Mouse (Mus musculus): ENCODE results near the gene Ctsg. TPM values are rescaled to one million over a fixed set of nuclear protein-coding genes. Genes with fewer than 3 reads are reported as not detected.

Gene Ctsg
- polyA plus RNA-seq (2012; ENCODE audit: low replicate concordance) = 1.4 and 2.0 TPM in 2 replicates

GRCm38 (mm10) chr14:56102386-56102785 lies at the start of gene Ctsg:
Ctsg (minus strand) TSS chr14:56102574.

DNA sequence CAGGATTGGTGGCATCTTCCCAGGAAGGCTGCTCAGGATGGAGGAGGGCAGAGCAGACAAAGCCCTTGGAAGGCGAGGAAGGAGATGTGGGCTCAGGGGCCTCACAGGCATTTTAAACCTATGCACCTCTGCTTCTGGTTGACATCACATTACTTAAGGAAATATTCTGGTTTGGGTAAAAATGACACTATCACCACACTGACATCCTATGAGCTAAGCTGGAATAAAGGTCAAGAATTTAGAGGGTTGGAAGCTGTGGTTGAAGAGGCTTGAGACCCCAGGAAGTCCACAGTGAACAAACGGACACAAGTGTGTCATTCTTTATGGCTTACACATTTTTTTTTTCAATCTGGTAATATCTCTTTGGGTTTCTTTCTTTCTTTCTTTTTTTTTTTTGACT lies 30.1 kb upstream of the Ctsg start, which contains the start of gene Gzmd:
Gene Gzmd, minus strand, starts transcription at position 101 of the 400 bp plus-strand sequence.

GRCm38 (mm10) chr14:56120525-56120924 lies 18.2 kb upstream of the Ctsg start, which contains the start of gene Gzme:
Gzme (minus strand) TSS chr14:56120625.

GRCm38 (mm10) chr14:56085167-56085566 lies 17.2 kb downstream of the Ctsg start, which contains the start of gene Mcpt8:
Mcpt8 (minus strand) TSS chr14:56085273.

DNA sequence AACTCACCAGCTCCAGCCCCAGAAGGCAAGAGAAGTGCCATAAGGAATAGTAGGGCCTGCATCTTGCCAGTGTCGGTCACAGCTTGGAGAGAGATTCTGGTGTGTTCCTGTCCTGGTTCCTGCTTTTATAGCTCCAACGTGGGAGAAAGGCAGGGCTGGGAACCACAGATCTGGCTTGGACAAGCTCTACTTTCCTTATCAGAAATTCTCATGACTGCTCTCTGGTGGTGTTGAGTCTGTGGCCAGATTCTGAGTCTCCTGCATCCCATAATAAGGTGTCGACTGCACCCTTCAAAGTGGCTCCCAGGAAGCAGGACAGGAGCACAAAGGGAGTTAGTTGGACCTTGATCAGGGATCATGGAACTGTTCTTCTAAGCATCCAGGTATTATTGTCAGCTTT lies 40.2 kb downstream of the Ctsg start, which contains the start of gene Mcpt4:
Gene Mcpt4, minus strand, starts transcription at position 101 of the 400 bp plus-strand sequence.

Other genes with a start within 250 kb of the Ctsg start
- gene Nynrin, start 248.6 kb downstream of the Ctsg start, polyA plus RNA-seq (2012; ENCODE audit: low replicate concordance) = 0.58 and 0.74 TPM in 2 replicates
- gene Cbln3, start 218.2 kb downstream of the Ctsg start, polyA plus RNA-seq (2012; ENCODE audit: low replicate concordance) = 0.03 and 0.25 TPM in 2 replicates
- 32.4 and 55.4 TPM in 2 replicates for gene Khnyn, start 217.6 kb downstream of the Ctsg start, polyA plus RNA-seq (2012; ENCODE audit: low replicate concordance)
- 13.1 and 24.5 TPM in 2 replicates for gene Sdr39u1, start 202.3 kb downstream of the Ctsg start, polyA plus RNA-seq (2012; ENCODE audit: low replicate concordance)
- gene Cma1, start 157.9 kb downstream of the Ctsg start, polyA plus RNA-seq (2012; ENCODE audit: low replicate concordance) = 0.73 and 2.0 TPM in 2 replicates
- gene Cma2, start 151.6 kb downstream of the Ctsg start, polyA plus RNA-seq (2012; ENCODE audit: low replicate concordance) = not detected in 2 replicates
- gene Mcpt1, start 84.6 kb downstream of the Ctsg start, polyA plus RNA-seq (2012; ENCODE audit: low replicate concordance) = 0.82 TPM in 1 of 2 replicates, not detected in the other
- gene Mcpt9, start 72.1 kb downstream of the Ctsg start, polyA plus RNA-seq (2012; ENCODE audit: low replicate concordance) = not detected in 2 replicates
- gene Mcpt2, start 60.5 kb downstream of the Ctsg start, polyA plus RNA-seq (2012; ENCODE audit: low replicate concordance) = 0.11 TPM in 1 of 2 replicates, not detected in the other
- 11.9 TPM in 1 of 2 replicates, not detected in the other for gene Mcpt4, start 40.3 kb downstream of the Ctsg start, polyA plus RNA-seq (2012; ENCODE audit: low replicate concordance)
- 0.50 and 1.1 TPM in 2 replicates for gene Mcpt8, start 17.3 kb downstream of the Ctsg start, polyA plus RNA-seq (2012; ENCODE audit: low replicate concordance)
- gene Gzme, start 18.1 kb upstream of the Ctsg start, polyA plus RNA-seq (2012; ENCODE audit: low replicate concordance) = not detected in 2 replicates
- gene Gzmd, start 30.0 kb upstream of the Ctsg start, polyA plus RNA-seq (2012; ENCODE audit: low replicate concordance) = not detected in 2 replicates
- not detected in 2 replicates for gene Gzmg, start 57.0 kb upstream of the Ctsg start, polyA plus RNA-seq (2012; ENCODE audit: low replicate concordance)
- not detected in 2 replicates for gene Gzmn, start 72.0 kb upstream of the Ctsg start, polyA plus RNA-seq (2012; ENCODE audit: low replicate concordance)
- not detected in 2 replicates for gene Gzmf, start 108.8 kb upstream of the Ctsg start, polyA plus RNA-seq (2012; ENCODE audit: low replicate concordance)
- gene Gzmc, start 132.1 kb upstream of the Ctsg start, polyA plus RNA-seq (2012; ENCODE audit: low replicate concordance) = not detected in 2 replicates
- 1.8 and 3.8 TPM in 2 replicates for gene Gzmb, start 159.7 kb upstream of the Ctsg start, polyA plus RNA-seq (2012; ENCODE audit: low replicate concordance)

Data from hematopoietic multipotent progenitor cell, adult 10-12 weeks (in vitro differentiated cells).